Mouse (Mus musculus) gastrocnemius, adult 18-20 months (tissue): Measurements from ENCODE around the gene Actl7a. TPM values are rescaled to one million over a fixed set of nuclear protein-coding genes. Genes with fewer than 3 reads are reported as not detected.

Source experiments
- DNase-seq: peaks from one replicate; pipeline ENCODE4 v3.0.0; 2021; ENCODE audit warnings: low spot score
- total RNA-seq, 2 experiments: library from RNA; stranded (reverse); gene quantifications; 2 replicates each; pipeline ENCODE4 v1.2.3; 2021

Actl7a gene
- total RNA-seq, 2 experiments from 2014 or later = not detected

DNA sequence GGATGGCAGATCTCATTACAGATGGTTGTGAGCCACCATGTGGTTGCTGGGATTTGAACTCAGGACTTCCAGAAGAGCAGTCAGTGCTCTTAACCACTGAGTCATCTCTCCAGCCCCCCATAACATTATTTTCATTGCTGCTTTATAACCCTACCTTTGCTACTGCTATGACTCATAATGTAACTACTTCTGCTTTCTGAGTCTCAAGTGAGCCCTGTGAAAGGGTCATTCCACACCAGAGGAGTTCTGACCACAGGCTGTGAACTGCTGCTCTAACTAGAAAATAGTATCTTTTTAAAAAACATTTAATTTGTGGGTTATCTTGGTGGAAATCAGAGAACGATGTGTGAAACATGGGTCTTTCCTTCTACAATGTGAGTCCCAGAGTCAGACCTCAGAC, 14.5 kb downstream of the Actl7a start:
- DNase-seq = no peak

DNA sequence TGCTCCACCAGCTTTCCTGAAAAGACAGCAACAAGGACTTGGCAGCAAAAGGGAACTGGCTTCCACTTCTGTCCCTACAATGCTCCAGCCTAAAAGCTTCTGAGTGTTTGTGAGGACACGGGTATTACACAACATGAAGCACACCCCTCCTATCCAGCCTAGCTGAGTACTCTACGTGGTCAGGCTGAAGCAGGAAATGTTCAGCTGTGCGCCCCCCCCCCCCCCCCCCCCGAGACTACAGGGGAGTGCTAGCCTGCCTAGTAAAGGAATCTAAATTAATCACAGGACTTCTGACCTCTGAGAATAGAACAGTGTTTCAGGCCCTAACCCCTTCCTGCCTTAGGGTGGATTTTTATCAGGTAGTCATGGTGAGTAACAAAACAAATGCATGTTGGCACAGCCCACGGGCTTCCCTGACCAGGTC, 24.7 kb downstream of the Actl7a start:
- no peak for DNase-seq

DNA sequence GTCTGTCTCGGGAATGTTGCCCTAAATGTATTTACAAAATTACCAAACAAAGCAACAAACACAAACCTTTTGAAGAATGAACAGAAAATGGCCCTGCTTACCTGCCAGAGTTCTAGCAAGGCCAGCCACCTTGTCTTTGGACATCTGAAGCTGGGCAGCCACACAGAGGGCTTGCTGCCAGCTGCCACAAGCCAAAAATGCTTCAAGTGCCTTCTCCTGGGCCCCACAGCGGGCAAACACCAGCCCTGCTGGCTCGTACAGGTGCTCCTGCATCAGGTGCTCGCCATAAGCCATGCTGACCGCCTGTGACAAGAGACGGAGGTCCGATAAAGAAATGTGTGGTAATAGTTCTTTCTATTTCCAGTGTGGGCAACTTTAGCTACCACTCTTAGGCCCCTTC, 25.7 kb downstream of the Actl7a start:
- no peak for DNase-seq

DNA sequence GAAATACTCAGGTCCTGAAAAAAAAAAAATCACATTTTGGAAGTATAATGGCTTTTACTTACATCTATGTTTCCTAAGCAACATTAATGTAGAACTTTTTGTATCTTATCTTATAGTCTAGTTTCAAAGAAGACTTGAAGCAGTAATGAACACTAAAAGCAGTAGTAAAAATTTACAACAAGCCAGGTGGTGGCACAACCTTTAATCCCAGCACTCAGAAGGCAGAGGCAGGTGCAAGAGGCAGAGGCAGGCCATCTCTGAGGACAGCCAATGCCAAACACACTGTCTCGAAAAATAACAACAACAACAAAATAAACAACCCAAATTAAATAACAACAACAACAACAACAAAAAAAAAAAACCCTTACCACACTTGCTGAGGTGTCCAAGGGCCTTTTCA, 27.9 kb downstream of the Actl7a start:
- no peak for DNase-seq

DNA sequence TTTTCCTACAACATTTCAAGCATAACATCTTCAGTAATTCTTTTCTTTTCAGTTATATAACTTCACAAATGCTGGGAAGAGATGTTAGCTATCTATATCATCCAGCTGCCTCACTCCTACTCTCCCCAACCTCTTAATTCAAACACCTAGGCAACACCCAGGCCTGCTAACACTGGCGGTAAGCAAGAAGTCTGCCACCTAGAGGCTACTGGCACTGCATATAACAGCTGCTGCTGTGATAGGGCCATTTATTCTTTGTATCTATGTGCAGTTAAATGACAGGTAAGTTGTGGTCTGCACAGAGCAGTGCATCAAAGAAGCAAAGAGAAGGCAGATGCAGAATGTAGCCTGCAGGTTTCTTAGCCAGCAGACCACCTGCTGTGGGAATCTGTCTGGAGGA, 48.2 kb downstream of the Actl7a start:
- DNase-seq = no peak

Other genes with a start within 250 kb of the Actl7a start
- gene Gm26657, start 3.3 kb upstream of the Actl7a start, total RNA-seq = not detected
- not detected for gene Actl7b, start 2.0 kb upstream of the Actl7a start, total RNA-seq
- gene Elp1, start 58.9 kb downstream of the Actl7a start, total RNA-seq = 10 to 100 TPM; 24.8 to 25.5 TPM
- gene Fam206a, start 58.9 kb downstream of the Actl7a start, total RNA-seq = 1 to 10 TPM; 1.2 to 1.3 TPM
- 10 to 100 TPM in 1 of 2 experiments, 1 to 10 TPM in 1; 9.2 to 10.0 TPM for gene Ctnnal1, start 121.8 kb downstream of the Actl7a start, total RNA-seq
- 10 to 100 TPM; 19.7 to 21.1 TPM for gene Tmem245, start 204.0 kb downstream of the Actl7a start, total RNA-seq
- not detected for gene Frrs1l, start 247.0 kb downstream of the Actl7a start, total RNA-seq